Mouse (Mus musculus) heart, embryonic 13.5 days (tissue): ENCODE data around the gene Ugt2b34. TPM values are rescaled to one million over a fixed set of nuclear protein-coding genes. Genes with fewer than 3 reads are reported as not detected.
A peak's percentile ranks its signal among the peaks of the same experiment; 100 is the strongest.
"Not testable (repeated sequence)": the region's sequence is repeated elsewhere in the genome, so short reads cannot be mapped to it uniquely, and the experiment has no call there.

Source experiments
- ATAC-seq: fragments of 200-750 bp; cut with Nextera tagmentation; 2 replicates; pipeline ENCODE4 v1.8.0; 2017; ENCODE audit warnings: moderate TSS enrichment; ENCODE audit not compliant: insufficient number of reproducible peaks, low FRiP score, low TSS enrichment; ENCODE audit errors: extremely low read depth
- H3K27ac ChIP-seq: fragments of 300-500 bp; sonication (generic); replicated peaks from 2 replicates; pipeline ENCODE4 v1.5.1; 2015; ENCODE audit warnings: moderate library complexity, mild to moderate bottlenecking, inconsistent platforms
- H3K27me3 ChIP-seq: fragments of 300-500 bp; sonication (generic); replicated peaks from 2 replicates; pipeline ENCODE4 v1.6.1; 2015; ENCODE audit warnings: mild to moderate bottlenecking, inconsistent platforms
- H3K36me3 ChIP-seq: fragments of 300-500 bp; sonication (generic); 2 replicates; pipeline ENCODE4 v1.6.1; 2015; ENCODE audit warnings: mild to moderate bottlenecking, inconsistent platforms
- H3K4me1 ChIP-seq: fragments of 300-500 bp; sonication (generic); 2 replicates; pipeline ENCODE4 v1.6.1; 2015; ENCODE audit warnings: inconsistent platforms
- H3K4me2 ChIP-seq: fragments of 300-500 bp; sonication (generic); 2 replicates; pipeline ENCODE4 v1.6.1; 2015; ENCODE audit warnings: inconsistent platforms, mild to moderate bottlenecking, moderate library complexity
- H3K4me3 ChIP-seq: fragments of 300-500 bp; sonication (generic); 2 replicates; pipeline ENCODE4 v1.5.1; 2015; ENCODE audit warnings: moderate library complexity, mild to moderate bottlenecking, inconsistent platforms
- H3K9ac ChIP-seq: fragments of 300-500 bp; sonication (generic); 2 replicates; pipeline ENCODE4 v1.6.1; 2015; ENCODE audit warnings: inconsistent platforms, mild to moderate bottlenecking, moderate library complexity
- H3K9me3 ChIP-seq: fragments of 300-500 bp; sonication (generic); 2 replicates; pipeline ENCODE4 v1.6.1; 2016; ENCODE audit warnings: inconsistent platforms
- WGBS: fragments of 180-500 bp; shearing (Covaris S2); methylation state at CpG from one replicate; pipeline ENCODE4 v1.1.7; 2015; ENCODE audit warnings: mixed read lengths; 5-methylcytosine and 5-hydroxymethylcytosine counted together
- polyA plus RNA-seq: library from polyadenylated mRNA; unstranded; fragments of >200 nt; fragmentation: Nextera tagmentation; extraction: Ambion mirVana; gene quantifications from 2 replicates; pipeline ENCODE4 v1.2.1, GENCODE M21; 2015

Gene Ugt2b34
- polyA plus RNA-seq, 1 experiment from 2014 or later = 0.11 TPM

DNA sequence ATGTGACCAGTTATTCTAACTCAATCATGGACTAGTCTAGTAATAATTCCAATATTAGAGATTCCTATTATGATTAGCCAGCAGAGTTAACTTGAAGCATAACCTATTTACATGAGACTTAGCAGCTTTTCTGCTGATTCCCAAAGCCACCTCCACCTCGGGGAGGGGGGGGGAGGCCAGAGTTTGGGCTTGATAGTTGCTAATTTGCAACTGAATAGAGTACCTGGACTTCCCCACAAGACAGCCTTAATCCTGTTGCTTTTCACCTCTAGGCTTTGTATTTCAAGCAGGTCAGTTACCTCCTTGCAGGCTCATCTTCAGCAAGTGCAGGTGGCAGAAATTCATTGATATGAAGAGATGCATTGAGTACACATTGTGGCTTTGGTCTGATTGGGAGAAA, 49.1 kb downstream of the Ugt2b34 start:
- H3K36me3 ChIP-seq = no peaks in the 10 kb centered on the region
- H3K27me3 ChIP-seq = no peaks in the 10 kb centered on the region
- 35% methylated on average over 1 of the region's 1 CpGs for WGBS
- no peak overlapping the region for H3K4me2 ChIP-seq
- ATAC-seq = no peak
- no peak overlapping the region for H3K4me3 ChIP-seq
- peaks cover 6% of the 10 kb centered on the region for H3K4me1 ChIP-seq
- H3K9me3 ChIP-seq = no peaks in the 10 kb centered on the region
- no peak overlapping the region for H3K27ac ChIP-seq
- no peak overlapping the region for H3K9ac ChIP-seq

DNA sequence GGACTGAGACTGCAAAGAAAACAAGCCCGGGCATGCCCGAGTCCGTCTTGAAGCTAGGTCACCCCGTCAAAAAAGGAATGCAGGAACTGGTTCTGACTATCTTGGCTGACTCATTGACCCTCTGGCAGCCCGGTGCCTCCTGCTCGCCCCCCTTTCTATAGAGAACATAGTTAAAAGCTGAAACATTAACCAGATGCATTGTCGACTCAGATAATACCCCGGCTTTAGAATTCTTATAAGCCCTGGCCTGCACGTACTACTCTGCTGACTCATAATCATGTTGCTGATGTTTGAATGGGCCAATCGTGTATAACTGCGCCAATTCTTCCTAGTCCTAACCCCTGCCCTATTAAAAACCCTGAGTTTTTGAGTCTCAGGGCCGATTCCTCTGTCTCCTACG, 50.2 kb downstream of the Ugt2b34 start:
- H3K9ac ChIP-seq, H3K36me3 ChIP-seq, ATAC-seq, H3K4me3 ChIP-seq, H3K27me3 ChIP-seq, H3K9me3 ChIP-seq: not testable (repeated sequence)
- 32% methylated on average over 13 of the region's 13 CpGs for WGBS
- H3K4me2 ChIP-seq = peak overlapping the region; percentile 41
- peak overlapping the region; percentile 80 for H3K27ac ChIP-seq
- H3K4me1 ChIP-seq = peaks cover 12% of the 10 kb centered on the region

DNA sequence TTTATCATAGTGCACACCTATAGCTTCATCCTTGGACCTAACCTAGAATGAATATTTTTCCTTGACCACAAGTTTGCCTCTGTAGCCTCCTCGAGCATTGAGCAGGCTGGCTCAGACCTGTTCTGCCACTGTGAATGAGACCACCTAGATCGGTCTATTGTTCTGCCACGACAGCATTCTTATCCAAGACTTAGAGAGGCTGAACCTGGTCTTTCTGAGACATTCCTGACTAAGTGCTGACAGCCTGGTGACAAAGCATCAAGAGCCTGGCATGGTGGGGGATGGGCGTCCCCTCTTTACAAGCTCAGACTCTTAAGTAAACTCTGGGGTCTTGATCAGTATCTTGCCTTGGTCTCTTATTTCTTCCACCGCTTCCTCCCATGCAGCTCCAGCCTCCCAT, 55.1 kb downstream of the Ugt2b34 start:
- Histone ChIP-seq H3K4me1 (peaks cover 7% of the 10 kb centered on the region), H3K4me2 (no peak overlapping the region), H3K9me3 (no peaks in the 10 kb centered on the region), H3K27me3 (no peaks in the 10 kb centered on the region), H3K4me3 (no peak overlapping the region), H3K36me3 (no peaks in the 10 kb centered on the region), H3K27ac (no peak overlapping the region), H3K9ac (no peak overlapping the region)
- ATAC-seq = no peak
- WGBS = 23% methylated on average over 5 of the region's 5 CpGs

DNA sequence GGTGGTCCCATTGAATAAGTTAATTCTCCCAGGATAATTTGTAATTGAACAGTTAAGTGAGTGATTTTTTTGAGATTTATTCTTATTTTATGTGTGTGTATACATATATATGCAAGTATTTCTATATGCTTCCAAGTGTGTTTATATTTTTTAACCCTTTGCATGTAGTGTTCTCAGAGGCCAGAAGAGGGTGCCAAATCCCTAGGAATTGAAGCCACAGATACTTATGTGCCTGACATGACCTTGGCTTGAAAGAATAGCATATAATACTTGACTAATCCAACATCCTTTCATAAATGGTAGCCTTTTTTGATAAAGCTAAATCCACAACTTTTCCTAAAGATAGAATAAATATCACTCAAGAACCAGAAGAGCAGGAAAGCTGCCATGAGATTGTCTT, 56.6 kb downstream of the Ugt2b34 start:
- Histone ChIP-seq H3K9ac (no peak overlapping the region), H3K9me3 (no peaks in the 10 kb centered on the region), H3K4me2 (no peak overlapping the region), H3K27me3 (no peaks in the 10 kb centered on the region), H3K27ac (no peak overlapping the region), H3K36me3 (no peaks in the 10 kb centered on the region), H3K4me1 (peaks cover 6% of the 10 kb centered on the region), H3K4me3 (no peak overlapping the region)
- ATAC-seq = no peak

DNA sequence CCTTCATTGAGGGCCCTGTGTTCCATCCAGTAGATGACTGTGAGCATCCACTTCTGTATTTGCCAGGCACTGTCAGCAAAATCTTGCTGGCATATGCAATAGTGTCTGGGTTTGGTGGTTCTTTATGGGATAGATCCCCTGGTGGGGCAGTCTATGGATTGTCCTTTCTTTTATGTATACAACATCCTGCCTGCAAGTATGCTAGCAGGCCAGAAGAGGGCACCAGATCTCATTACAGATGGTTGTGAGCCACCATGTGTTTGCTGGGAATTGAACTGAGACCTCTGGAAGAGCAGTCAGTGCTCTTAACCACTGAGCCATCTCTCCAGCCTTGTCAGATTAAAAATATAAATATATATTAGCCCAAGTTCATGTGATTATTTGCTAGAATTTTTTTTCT, 65.5 kb downstream of the Ugt2b34 start:
- H3K4me2 ChIP-seq, H3K9ac ChIP-seq, H3K4me3 ChIP-seq, H3K27ac ChIP-seq, ATAC-seq, H3K27me3 ChIP-seq, H3K4me1 ChIP-seq, H3K9me3 ChIP-seq: not testable (repeated sequence)
- peaks cover 17% of the 10 kb centered on the region for H3K36me3 ChIP-seq

DNA sequence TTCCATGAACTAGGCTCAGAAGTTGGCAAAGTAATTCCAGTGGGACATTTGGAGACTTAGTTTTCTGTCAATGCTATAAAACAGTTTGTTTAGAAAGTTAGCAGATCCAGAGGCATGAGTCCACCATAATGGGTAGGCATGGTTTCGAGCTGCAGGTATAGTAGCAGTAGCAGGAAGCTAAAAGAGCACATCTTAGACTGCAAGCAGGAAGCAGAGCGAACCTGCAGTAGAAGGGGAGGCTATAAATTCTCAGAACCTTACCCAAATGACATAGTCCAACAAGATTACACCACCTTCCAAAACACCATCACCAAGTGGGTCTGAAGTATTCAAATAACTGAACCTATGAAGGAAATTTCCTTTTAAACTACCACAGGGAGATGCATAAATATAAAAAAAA, 66.5 kb downstream of the Ugt2b34 start:
- no peak overlapping the region for H3K27ac ChIP-seq
- H3K36me3 ChIP-seq = peaks cover 27% of the 10 kb centered on the region
- H3K27me3 ChIP-seq = no peaks in the 10 kb centered on the region
- no peaks in the 10 kb centered on the region for H3K4me1 ChIP-seq
- no peak overlapping the region for H3K9ac ChIP-seq
- no peak overlapping the region for H3K4me3 ChIP-seq
- WGBS = 90% methylated on average over 2 of the region's 2 CpGs
- H3K9me3 ChIP-seq = peaks cover 8% of the 10 kb centered on the region; the same call in 1 of the 2 replicates
- no peak overlapping the region for H3K4me2 ChIP-seq
- ATAC-seq = no peak

Other genes starting within 250 kb of the Ugt2b34 start
- gene Tmprss11b, start 230.6 kb downstream of the Ugt2b34 start, polyA plus RNA-seq = not detected in 2 replicates
- gene Tmprss11e, start 161.1 kb downstream of the Ugt2b34 start, polyA plus RNA-seq = not detected in 2 replicates
- 21.9 and 24.1 TPM in 2 replicates for gene Ythdc1, start 102.7 kb downstream of the Ugt2b34 start, polyA plus RNA-seq
- gene Ugt2b1, start 19.6 kb upstream of the Ugt2b34 start, polyA plus RNA-seq = not detected in 2 replicates
- not detected in 2 replicates for gene Ugt2b35, start 93.9 kb upstream of the Ugt2b34 start, polyA plus RNA-seq
- gene Ugt2b36, start 185.6 kb upstream of the Ugt2b34 start, polyA plus RNA-seq = 0.46 TPM in 1 of 2 replicates, not detected in the other
- gene Ugt2b5, start 233.4 kb upstream of the Ugt2b34 start, polyA plus RNA-seq = 0.28 TPM in 1 of 2 replicates, not detected in the other